Mouse (Mus musculus) kidney, postnatal 4 days (tissue): ENCODE measurements at regions not wholly inside any gene's neighbourhood (a gene's known extent, or its start where the extent isn't known, plus 50 kb on each side); places are given as distances from the start of the nearest gene placed in this dataset.
"Not testable (repeated sequence)": the region's sequence is repeated elsewhere in the genome, so short reads cannot be mapped to it uniquely, and the experiment has no call there.

ENCODE experiments used
- DNase-seq, 2 experiments: peaks; one replicate each; pipeline ENCODE4 v3.0.0; 2021; ENCODE audit warnings: mixed read lengths in 2 of 2

- peak; percentile 13 to 19 for DNase-seq
Observed at GRCm38 (mm10) chr8:15670722-15671121, 624.8 kb upstream of the BB014433 start.

- DNase-seq = peak; percentile 10 to 13
Observed at GRCm38 (mm10) chr8:15670298-15670697, 624.4 kb upstream of the BB014433 start.

GRCm38 (mm10) chr8:15669515-15669914, 623.6 kb upstream of the BB014433 start:
- DNase-seq = no peak

- no peak for DNase-seq
Observed at GRCm38 (mm10) chr8:15660602-15661001, 614.7 kb upstream of the BB014433 start.

GRCm38 (mm10) chr8:15634769-15635366, 589.0 kb upstream of the BB014433 start:
- no peak for DNase-seq

GRCm38 (mm10) chr8:15628584-15628983, 582.7 kb upstream of the BB014433 start:
- DNase-seq = no peak

GRCm38 (mm10) chr8:15623602-15624392, 577.9 kb upstream of the BB014433 start:
- not testable (repeated sequence) for DNase-seq

- DNase-seq = no peak
Observed at GRCm38 (mm10) chr8:15610217-15610616, 564.3 kb upstream of the BB014433 start.

GRCm38 (mm10) chr8:15607598-15608215, 561.8 kb upstream of the BB014433 start:
- no peak for DNase-seq

GRCm38 (mm10) chr8:15601531-15601930, 555.7 kb upstream of the BB014433 start:
- DNase-seq = peak; percentile 62 to 68

- no peak for DNase-seq
Observed at GRCm38 (mm10) chr8:15593106-15593505, 547.2 kb upstream of the BB014433 start.

- DNase-seq = no peak
Observed at GRCm38 (mm10) chr8:15583782-15584181, 537.9 kb upstream of the BB014433 start.

GRCm38 (mm10) chr8:15570091-15570490, 524.2 kb upstream of the BB014433 start:
- DNase-seq = no peak

GRCm38 (mm10) chr8:15567742-15568141, 521.9 kb upstream of the BB014433 start:
- DNase-seq = no peak

- peak in 1 of 2 experiments; percentile 8 for DNase-seq
Observed at GRCm38 (mm10) chr8:15562310-15563296, 516.7 kb upstream of the BB014433 start.

GRCm38 (mm10) chr8:15532027-15532426, 486.1 kb upstream of the BB014433 start:
- DNase-seq = no peak

GRCm38 (mm10) chr8:15525461-15525860, 479.6 kb upstream of the BB014433 start:
- DNase-seq = no peak

- peak; percentile 30 to 71 for DNase-seq
Observed at GRCm38 (mm10) chr8:15519896-15520295, 474.0 kb upstream of the BB014433 start.

GRCm38 (mm10) chr8:15500973-15501372, 455.1 kb upstream of the BB014433 start:
- DNase-seq = no peak

- no peak for DNase-seq
Observed at GRCm38 (mm10) chr8:15497566-15497965, 451.7 kb upstream of the BB014433 start.

GRCm38 (mm10) chr8:15496248-15496647, 450.4 kb upstream of the BB014433 start:
- no peak for DNase-seq

GRCm38 (mm10) chr8:15490774-15491173, 444.9 kb upstream of the BB014433 start:
- DNase-seq = no peak

- DNase-seq = no peak
Observed at GRCm38 (mm10) chr8:15487579-15487978, 441.7 kb upstream of the BB014433 start.
